Mouse (Mus musculus) intestine, embryonic 14.5 days (tissue): Measurements from ENCODE around the gene Tigd3. TPM values are rescaled to one million over a fixed set of nuclear protein-coding genes. Genes with fewer than 3 reads are reported as not detected.

ENCODE experiments used
- ATAC-seq: fragments of 200-750 bp; cut with Nextera tagmentation; replicated peaks from 2 replicates; pipeline ENCODE4 v1.8.0; 2017; ENCODE audit warnings: low read depth, moderate number of reproducible peaks, moderate TSS enrichment, moderate library complexity; ENCODE audit not compliant: low FRiP score, low TSS enrichment
- DNase-seq: peaks from one replicate; pipeline ENCODE4 v3.0.0-alpha.2; 2018; ENCODE audit warnings: low spot score
- H3K27ac ChIP-seq: fragments of 300-500 bp; sonication (generic); 2 replicates; pipeline ENCODE4 v1.5.1; 2014; ENCODE audit warnings: low read depth, mild to moderate bottlenecking, control low read depth
- H3K27me3 ChIP-seq: fragments of 300-500 bp; sonication (generic); replicated peaks from 2 replicates; pipeline ENCODE4 v1.6.1; 2014; ENCODE audit warnings: low read length, control low read depth; ENCODE audit not compliant: control insufficient read depth, insufficient read depth
- H3K36me3 ChIP-seq: fragments of 300-500 bp; sonication (generic); 2 replicates; pipeline ENCODE4 v1.6.1; 2014; ENCODE audit warnings: low read length, control low read depth; ENCODE audit not compliant: control insufficient read depth, insufficient read depth
- H3K4me1 ChIP-seq: fragments of 300-500 bp; sonication (generic); replicated peaks from 2 replicates; pipeline ENCODE4 v1.6.1; 2014; ENCODE audit warnings: low read length, control low read depth, mixed read lengths; ENCODE audit not compliant: control insufficient read depth, insufficient read depth
- H3K4me2 ChIP-seq: fragments of 300-500 bp; sonication (generic); 2 replicates; pipeline ENCODE4 v1.6.1; 2014; ENCODE audit warnings: low read length
- H3K4me3 ChIP-seq: fragments of 300-500 bp; sonication (generic); 2 replicates; pipeline ENCODE4 v1.5.1; 2014; ENCODE audit warnings: low read depth, low read length, control low read depth, mixed read lengths
- H3K9ac ChIP-seq: fragments of 300-500 bp; sonication (generic); 2 replicates; pipeline ENCODE4 v1.6.1; 2014; ENCODE audit warnings: mild to moderate bottlenecking, low read length
- H3K9me3 ChIP-seq: fragments of 300-500 bp; sonication (generic); 2 replicates; pipeline ENCODE4 v1.6.1; 2016; ENCODE audit warnings: low read length, control low read depth; ENCODE audit not compliant: control insufficient read depth
- WGBS: fragments of 180-500 bp; shearing (Covaris S2); extraction: QIAGEN DNeasy Blood & Tissue Kit; methylation state at CpG from one replicate; pipeline ENCODE4 v1.1.7; 2014; 5-methylcytosine and 5-hydroxymethylcytosine counted together
- polyA plus RNA-seq: library from polyadenylated mRNA; unstranded; fragments of >200 nt; fragmentation: Nextera tagmentation; extraction: Ambion mirVana; gene quantifications from 2 replicates; pipeline ENCODE4 v1.2.1, GENCODE M21; 2014

Tigd3 gene
- polyA plus RNA-seq, 1 experiment from 2014 or later = 2.0 TPM

- 81% methylated on average over 30 of the region's 30 CpGs for WGBS
- DNase-seq (no peak), ATAC-seq (no peak)
- peak overlapping the region; percentile 36 for H3K4me3 ChIP-seq
- peak overlapping the region; percentile 98; the same call in 1 of the 2 replicates for H3K27ac ChIP-seq
- no peaks in the 10 kb centered on the region for H3K27me3 ChIP-seq
- peaks cover 52% of the 10 kb centered on the region for H3K4me1 ChIP-seq
- H3K9ac ChIP-seq = peak overlapping the region; percentile 56
- peak overlapping the region; percentile 72 for H3K4me2 ChIP-seq
- no peaks in the 10 kb centered on the region for H3K36me3 ChIP-seq
- H3K9me3 ChIP-seq = no peaks in the 10 kb centered on the region
These were observed 49.9 kb downstream of the Tigd3 start for GRCm38 (mm10) chr19:5843781-5844691.

DNA sequence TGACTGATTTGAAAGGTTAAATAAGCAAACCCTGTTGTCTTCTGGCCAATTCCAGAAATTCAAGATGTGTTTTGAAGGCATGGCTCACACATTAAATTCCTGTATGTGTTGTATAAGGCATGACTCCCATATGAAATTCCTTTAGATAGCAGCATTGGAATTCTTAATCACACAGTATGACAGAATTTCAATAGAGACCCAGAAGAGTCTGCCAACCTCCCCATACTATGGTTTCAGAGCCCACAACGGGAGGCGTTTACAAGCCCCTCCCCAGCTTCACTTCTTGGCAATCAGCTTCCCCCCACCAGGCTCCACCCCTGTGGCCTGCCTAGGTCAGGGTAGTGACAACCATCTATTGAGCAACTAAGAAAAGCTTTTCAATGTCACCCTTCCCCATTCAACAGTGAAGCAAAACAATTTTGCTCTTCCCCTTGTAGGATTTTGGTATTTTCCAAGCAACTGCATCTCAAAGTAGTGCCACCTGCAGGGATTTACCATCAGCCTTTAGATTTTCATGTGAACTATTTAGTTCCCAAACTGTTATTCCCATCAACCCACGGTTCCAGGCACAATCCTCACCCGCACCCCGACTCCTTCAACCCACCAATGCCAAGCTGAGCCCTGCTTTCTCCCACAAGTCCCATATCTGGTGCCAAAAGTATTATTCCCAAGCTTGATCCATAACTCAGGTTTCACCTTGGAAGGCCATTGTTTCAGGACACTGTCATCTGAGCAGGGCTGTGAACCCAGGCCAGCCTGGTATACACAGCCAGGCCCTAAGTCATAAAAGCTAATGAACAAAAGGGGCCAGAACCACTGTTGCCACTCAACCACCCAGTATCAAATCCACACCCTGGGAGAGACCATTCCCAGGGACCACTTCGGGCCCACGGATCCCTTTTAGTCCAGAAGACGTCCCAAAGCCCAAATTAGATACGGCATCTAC lies 50.9 kb downstream of the Tigd3 start:
- H3K4me1 ChIP-seq = peaks cover 42% of the 10 kb centered on the region
- no peaks in the 10 kb centered on the region for H3K27me3 ChIP-seq
- DNase-seq (no peak), ATAC-seq (no peak)
- H3K4me3 ChIP-seq = peak overlapping the region; percentile 36
- peak overlapping the region; percentile 72 for H3K4me2 ChIP-seq
- no peaks in the 10 kb centered on the region for H3K36me3 ChIP-seq
- 76% methylated on average over 9 of the region's 9 CpGs for WGBS
- 0 out of 2 replicates have a peak overlapping the region, but pooled peaks have one; percentile 24 for H3K27ac ChIP-seq
- no peak overlapping the region for H3K9ac ChIP-seq
- no peaks in the 10 kb centered on the region for H3K9me3 ChIP-seq

- no peak overlapping the region for H3K4me3 ChIP-seq
- ATAC-seq = no peak
- H3K27me3 ChIP-seq = no peaks in the 10 kb centered on the region
- no peaks in the 10 kb centered on the region for H3K36me3 ChIP-seq
- 72% methylated on average over 5 of the region's 5 CpGs for WGBS
- no peak overlapping the region for H3K27ac ChIP-seq
- peaks cover 34% of the 10 kb centered on the region for H3K4me1 ChIP-seq
- H3K4me2 ChIP-seq = peak overlapping the region; percentile 72; the same call in 1 of the 2 replicates
- H3K9ac ChIP-seq = no peak overlapping the region
- no peaks in the 10 kb centered on the region for H3K9me3 ChIP-seq
- DNase-seq = no peak
These were observed 51.8 kb downstream of the Tigd3 start for GRCm38 (mm10) chr19:5841999-5842784.

DNA sequence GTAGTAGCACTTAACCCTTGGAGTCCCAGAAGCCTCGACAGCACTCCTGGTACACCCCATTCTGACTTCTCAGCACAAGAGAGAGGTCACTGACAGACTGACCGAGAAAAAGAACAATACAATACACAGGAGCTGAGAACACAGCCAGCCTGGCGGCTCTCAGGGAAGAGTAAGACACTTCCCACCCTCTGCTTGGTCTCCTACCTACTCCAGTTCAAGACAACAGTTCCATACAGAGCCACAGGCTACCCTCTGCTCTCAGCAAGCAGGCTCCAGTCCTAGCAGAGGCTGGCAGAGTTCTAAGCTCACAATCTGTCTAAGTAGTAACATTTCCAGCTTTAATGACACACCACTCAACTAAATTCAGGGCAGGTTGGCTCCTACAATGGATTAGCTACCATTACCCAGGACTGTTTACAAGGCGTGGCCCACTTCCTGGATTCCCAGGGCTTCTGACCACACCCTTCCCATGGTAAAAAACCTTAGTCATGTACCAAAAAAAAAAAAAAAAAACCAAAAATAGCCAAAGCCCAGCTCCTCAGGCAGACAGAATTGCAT lies 52.5 kb downstream of the Tigd3 start:
- no peak for DNase-seq
- Histone ChIP-seq H3K4me1 (peaks cover 27% of the 10 kb centered on the region), H3K36me3 (no peaks in the 10 kb centered on the region), H3K9me3 (no peaks in the 10 kb centered on the region), H3K4me2 (0 out of 2 replicates have a peak overlapping the region, but pooled peaks have one; percentile 12), H3K9ac (no peak overlapping the region), H3K27me3 (no peaks in the 10 kb centered on the region), H3K27ac (no peak overlapping the region), H3K4me3 (no peak overlapping the region)
- ATAC-seq = no peak
- 67% methylated on average over 4 of the region's 4 CpGs for WGBS

Other genes with a start within 250 kb of the Tigd3 start
- 18.0 and 21.7 TPM in 2 replicates for gene Sipa1, start 230.4 kb downstream of the Tigd3 start, polyA plus RNA-seq
- 23.2 and 28.8 TPM in 2 replicates for gene Map3k11, start 205.4 kb downstream of the Tigd3 start, polyA plus RNA-seq
- 27.6 and 30.8 TPM in 2 replicates for gene Pcnx3, start 205.2 kb downstream of the Tigd3 start, polyA plus RNA-seq
- 0.30 and 0.45 TPM in 2 replicates for gene Kcnk7, start 189.8 kb downstream of the Tigd3 start, polyA plus RNA-seq
- gene Ehbp1l1, start 167.8 kb downstream of the Tigd3 start, polyA plus RNA-seq = 29.6 and 33.6 TPM in 2 replicates
- 85.8 and 95.7 TPM in 2 replicates for gene Fam89b, start 164.5 kb downstream of the Tigd3 start, polyA plus RNA-seq
- gene Ltbp3, start 153.2 kb downstream of the Tigd3 start, polyA plus RNA-seq = 30.1 and 36.0 TPM in 2 replicates
- gene Scyl1, start 122.7 kb downstream of the Tigd3 start, polyA plus RNA-seq = 68.8 and 69.2 TPM in 2 replicates
- 18.2 and 18.9 TPM in 2 replicates for gene Frmd8, start 18.9 kb downstream of the Tigd3 start, polyA plus RNA-seq
- 2.1 and 2.5 TPM in 2 replicates for gene Slc25a45, start 16.3 kb downstream of the Tigd3 start, polyA plus RNA-seq
- 131 and 145 TPM in 2 replicates for gene Dpf2, start 18.9 kb upstream of the Tigd3 start, polyA plus RNA-seq
- 7.0 and 9.3 TPM in 2 replicates for gene Cdc42ep2, start 30.7 kb upstream of the Tigd3 start, polyA plus RNA-seq
- 84.4 and 87.9 TPM in 2 replicates for gene Pola2, start 70.1 kb upstream of the Tigd3 start, polyA plus RNA-seq
- not detected in 2 replicates for gene Slc22a20, start 92.0 kb upstream of the Tigd3 start, polyA plus RNA-seq
- gene Capn1, start 121.7 kb upstream of the Tigd3 start, polyA plus RNA-seq = 9.4 and 10.1 TPM in 2 replicates
- gene Syvn1, start 152.4 kb upstream of the Tigd3 start, polyA plus RNA-seq = 24.5 and 28.1 TPM in 2 replicates
- 82.1 and 82.5 TPM in 2 replicates for gene Mrpl49, start 163.6 kb upstream of the Tigd3 start, polyA plus RNA-seq
- 1,017 and 1,054 TPM in 2 replicates for gene Fau, start 163.7 kb upstream of the Tigd3 start, polyA plus RNA-seq
- gene Znhit2, start 167.0 kb upstream of the Tigd3 start, polyA plus RNA-seq = 33.8 and 38.3 TPM in 2 replicates
- 30.6 and 31.4 TPM in 2 replicates for gene Tm7sf2, start 174.2 kb upstream of the Tigd3 start, polyA plus RNA-seq
- 63.9 and 65.0 TPM in 2 replicates for gene Vps51, start 183.1 kb upstream of the Tigd3 start, polyA plus RNA-seq
- not detected in 2 replicates for gene Tmem262, start 185.9 kb upstream of the Tigd3 start, polyA plus RNA-seq
- 1.1 and 1.5 TPM in 2 replicates for gene Gm28374, start 188.1 kb upstream of the Tigd3 start, polyA plus RNA-seq
- gene Zfpl1, start 190.8 kb upstream of the Tigd3 start, polyA plus RNA-seq = 70.9 and 77.0 TPM in 2 replicates
- 43.3 and 44.1 TPM in 2 replicates for gene Cdca5, start 190.8 kb upstream of the Tigd3 start, polyA plus RNA-seq
- gene AC131692.1, start 200.3 kb upstream of the Tigd3 start, polyA plus RNA-seq = 0.22 and 0.59 TPM in 2 replicates
- gene Naaladl1, start 211.6 kb upstream of the Tigd3 start, polyA plus RNA-seq = 4.1 and 4.4 TPM in 2 replicates
- 53.9 and 59.9 TPM in 2 replicates for gene Sac3d1, start 224.5 kb upstream of the Tigd3 start, polyA plus RNA-seq
- gene Snx15, start 234.2 kb upstream of the Tigd3 start, polyA plus RNA-seq = 35.4 and 36.0 TPM in 2 replicates
- gene Batf2, start 246.8 kb upstream of the Tigd3 start, polyA plus RNA-seq = 0.30 and 1.1 TPM in 2 replicates
- 101 and 110 TPM in 2 replicates for gene Arl2, start 247.4 kb upstream of the Tigd3 start, polyA plus RNA-seq